Mouse (Mus musculus) ES-Bruce4 (cell line): ENCODE measurements around the gene Prepl. TPM values are rescaled to one million over a fixed set of nuclear protein-coding genes. Genes with fewer than 3 reads are reported as not detected.

Experiments used
- H3K27ac ChIP-seq: 2 replicates; pipeline ENCODE4 v1.5.1; 2012; ENCODE audit warnings: low read length, inconsistent platforms; ENCODE audit not compliant: insufficient read depth
- H3K27me3 ChIP-seq: 2 replicates; pipeline ENCODE4 v1.6.1; 2012; ENCODE audit warnings: mild to moderate bottlenecking, low read length, inconsistent platforms; ENCODE audit not compliant: control insufficient read depth, poor library complexity, insufficient read depth, severe bottlenecking
- H3K36me3 ChIP-seq: 2 replicates; pipeline ENCODE4 v1.6.1; 2012; ENCODE audit warnings: inconsistent platforms, mild to moderate bottlenecking, low read length, moderate library complexity; ENCODE audit not compliant: control insufficient read depth, poor library complexity, insufficient read depth, severe bottlenecking
- H3K4me1 ChIP-seq: one replicate; pipeline ENCODE4 v1.8.1; 2011; ENCODE audit warnings: low read length; ENCODE audit not compliant: control insufficient read depth, insufficient read depth
- H3K4me3 ChIP-seq: 2 replicates; pipeline ENCODE4 v1.5.1; 2011; ENCODE audit warnings: low read depth, mild to moderate bottlenecking, low read length
- H3K9ac ChIP-seq: 2 replicates; pipeline ENCODE4 v1.6.1; 2012; ENCODE audit warnings: low read depth, mild to moderate bottlenecking, inconsistent platforms; ENCODE audit not compliant: poor library complexity, severe bottlenecking
- H3K9me3 ChIP-seq: replicated peaks from 2 replicates; pipeline ENCODE4 v1.6.1; 2012; ENCODE audit warnings: mild to moderate bottlenecking, low read length, inconsistent platforms; ENCODE audit not compliant: control insufficient read depth, poor library complexity, insufficient read depth, severe bottlenecking
- CTCF ChIP-seq: IDR thresholded peaks from one replicate; pipeline ENCODE4 v1.8.1; 2011; ENCODE audit warnings: low read depth, low read length
- EP300 ChIP-seq: IDR thresholded peaks from 2 replicates; pipeline ENCODE4 v1.6.1; 2011; ENCODE audit warnings: low read depth, low read length; ENCODE audit not compliant: insufficient read depth
- POLR2A ChIP-seq: IDR thresholded peaks from one replicate; pipeline ENCODE4 v1.8.1; 2011; ENCODE audit warnings: low read length; ENCODE audit not compliant: insufficient read depth
- polyA plus RNA-seq: library from polyadenylated mRNA; stranded (reverse); fragments of >200 nt; gene quantifications from 2 replicates; pipeline ENCODE4 v1.2.4, GENCODE M21; 2011; ENCODE audit warnings: low read depth; ENCODE audit not compliant: missing spikeins, insufficient read depth, insufficient read length

The Prepl gene
- polyA plus RNA-seq, 1 experiment, result 32.4 TPM

DNA sequence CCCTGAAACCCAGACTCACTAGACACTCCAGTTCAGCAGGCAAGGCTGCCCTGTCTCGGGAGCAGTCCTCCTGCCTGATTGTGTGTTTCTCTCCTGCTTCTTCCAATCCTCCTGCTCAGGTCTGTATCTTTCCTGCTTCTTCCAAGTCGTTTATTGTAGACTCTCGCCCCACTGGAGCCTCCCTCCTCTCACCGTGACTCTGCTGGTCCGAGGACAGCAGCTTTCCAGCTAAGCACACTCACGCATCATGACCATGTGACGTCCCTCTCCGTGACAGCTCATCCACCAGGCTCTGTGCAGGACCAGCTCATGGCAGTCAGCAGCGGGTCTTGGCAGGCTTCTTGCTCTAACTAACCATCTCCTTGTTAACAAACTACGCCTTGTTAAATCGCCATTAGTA lies 56.0 kb downstream of the Prepl start:
- no peaks in the 10 kb centered on the region for H3K36me3 ChIP-seq
- no peak for TF ChIP-seq EP300
- no peak for TF ChIP-seq CTCF
- TF ChIP-seq POLR2A, result no peak
- no peak overlapping the region for H3K27ac ChIP-seq
- H3K4me1 ChIP-seq, result no peaks in the 10 kb centered on the region
- H3K9me3 ChIP-seq, result no peaks in the 10 kb centered on the region
- H3K4me3 ChIP-seq, result no peak overlapping the region
- no peak overlapping the region for H3K9ac ChIP-seq
- H3K27me3 ChIP-seq, result no peaks in the 10 kb centered on the region

DNA sequence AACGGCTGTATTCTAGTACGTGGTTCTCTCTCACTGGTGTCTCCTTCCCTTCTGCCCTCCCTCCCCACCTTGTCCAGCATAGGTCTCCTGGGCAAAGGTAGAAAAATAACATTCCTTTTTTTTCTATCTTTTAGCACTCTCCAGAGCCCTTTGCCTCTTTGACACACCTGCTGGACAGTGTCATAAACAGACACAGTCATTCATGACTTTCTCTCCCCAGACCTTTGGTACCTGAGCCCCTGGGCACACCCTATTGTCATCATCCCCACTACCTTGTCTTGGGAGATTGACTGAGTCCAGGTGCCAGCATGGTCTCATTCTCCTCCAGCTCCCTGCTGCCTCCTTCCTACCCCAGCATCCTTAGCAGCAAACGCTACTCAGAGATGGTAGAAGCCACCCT lies 57.0 kb downstream of the Prepl start:
- H3K4me1 ChIP-seq, result no peaks in the 10 kb centered on the region
- H3K27ac ChIP-seq, result no peak overlapping the region
- H3K4me3 ChIP-seq, result no peak overlapping the region
- H3K36me3 ChIP-seq, result no peaks in the 10 kb centered on the region
- H3K9me3 ChIP-seq, result no peaks in the 10 kb centered on the region
- no peaks in the 10 kb centered on the region for H3K27me3 ChIP-seq
- no peak for TF ChIP-seq CTCF
- TF ChIP-seq EP300, result no peak
- no peak for TF ChIP-seq POLR2A
- no peak overlapping the region for H3K9ac ChIP-seq

DNA sequence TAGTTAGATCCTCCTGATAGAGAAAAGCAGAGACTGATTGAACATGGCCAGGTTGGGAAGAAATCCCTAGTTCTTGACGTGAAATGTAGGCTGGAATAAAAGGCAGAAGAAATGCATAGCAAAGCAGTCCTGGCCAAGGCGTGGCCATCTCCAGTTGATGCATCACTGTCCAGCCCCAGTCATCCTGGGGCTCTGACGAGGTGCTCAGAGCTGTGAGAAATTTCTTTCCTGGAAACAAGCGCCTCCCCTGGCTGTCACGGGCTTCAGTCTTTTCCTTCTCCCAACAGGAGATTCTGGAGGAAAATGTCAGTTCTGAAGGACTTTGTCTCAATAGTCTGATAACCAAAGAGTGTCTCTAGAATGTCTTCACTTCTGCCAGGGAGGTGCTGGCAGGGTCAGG lies 59.4 kb downstream of the Prepl start:
- TF ChIP-seq CTCF (no peak), EP300 (no peak), POLR2A (no peak)
- no peak overlapping the region for H3K9ac ChIP-seq
- no peak overlapping the region for H3K27ac ChIP-seq
- H3K4me3 ChIP-seq, result no peak overlapping the region
- no peaks in the 10 kb centered on the region for H3K36me3 ChIP-seq
- H3K9me3 ChIP-seq, result no peaks in the 10 kb centered on the region
- no peaks in the 10 kb centered on the region for H3K27me3 ChIP-seq
- H3K4me1 ChIP-seq, result no peaks in the 10 kb centered on the region

DNA sequence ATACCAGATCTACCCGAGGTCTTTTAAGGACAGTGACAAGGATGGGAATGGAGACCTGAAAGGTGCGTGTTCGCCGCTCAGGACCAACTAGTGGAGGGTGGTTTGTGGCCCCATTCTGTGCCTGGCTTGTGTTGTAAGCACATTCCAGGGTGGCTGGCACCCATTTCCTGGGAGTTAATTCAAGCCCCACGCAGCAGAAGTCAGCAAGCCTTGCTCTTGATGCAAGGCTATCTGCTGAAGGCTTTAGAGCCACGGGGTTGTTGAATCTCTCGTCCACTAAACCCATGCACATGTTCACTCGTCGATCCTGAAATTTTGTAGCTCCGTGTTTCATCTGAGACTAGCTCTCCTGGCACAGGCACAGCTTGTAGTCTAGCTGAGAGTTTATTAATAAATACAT lies 61.2 kb downstream of the Prepl start:
- H3K4me1 ChIP-seq, result no peaks in the 10 kb centered on the region
- no peak overlapping the region for H3K9ac ChIP-seq
- TF ChIP-seq CTCF (no peak), EP300 (no peak), POLR2A (no peak)
- H3K27me3 ChIP-seq, result no peaks in the 10 kb centered on the region
- no peaks in the 10 kb centered on the region for H3K9me3 ChIP-seq
- no peaks in the 10 kb centered on the region for H3K36me3 ChIP-seq
- H3K4me3 ChIP-seq, result no peak overlapping the region
- no peak overlapping the region for H3K27ac ChIP-seq

DNA sequence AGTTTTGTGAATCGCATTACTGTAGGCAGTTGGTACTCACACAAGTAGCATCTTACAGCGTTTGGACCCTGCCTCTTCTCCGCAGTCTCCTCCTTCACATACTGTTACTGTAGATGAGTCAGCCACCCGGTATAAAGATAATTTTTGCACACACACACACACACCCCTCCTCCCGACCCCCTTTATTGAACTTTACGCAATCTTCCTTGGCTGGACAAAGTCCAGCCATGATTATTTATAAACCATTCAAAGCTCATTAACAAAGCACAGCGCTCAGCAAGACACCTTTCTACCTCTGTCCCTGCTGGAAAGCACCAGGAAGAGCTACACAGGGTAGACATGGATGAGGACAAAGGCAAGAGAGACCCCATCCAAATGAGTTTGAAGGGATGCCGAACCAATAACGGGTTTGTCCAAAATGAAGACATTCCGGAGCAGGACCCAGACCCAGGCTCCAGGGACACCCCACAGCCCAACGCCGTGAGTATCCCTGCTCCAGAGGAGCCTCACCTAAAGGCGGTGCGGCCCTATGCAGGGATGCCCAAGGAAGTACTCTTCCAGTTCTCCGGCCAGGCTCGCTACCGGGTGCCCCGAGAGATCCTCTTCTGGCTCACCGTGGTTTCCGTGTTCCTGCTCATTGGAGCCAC lies 61.8 kb downstream of the Prepl start, which contains the start of gene Slc3a1:
Slc3a1 (plus strand) TSS at position 284 of the 647 bp plus-strand sequence.
- no peaks in the 10 kb centered on the region for H3K4me1 ChIP-seq
- no peaks in the 10 kb centered on the region for H3K9me3 ChIP-seq
- TF ChIP-seq EP300, result no peak
- no peak for TF ChIP-seq CTCF
- no peak for TF ChIP-seq POLR2A
- H3K27me3 ChIP-seq, result no peaks in the 10 kb centered on the region
- H3K4me3 ChIP-seq, result no peak within 1 kb of the TSS
- no peaks in the 10 kb centered on the region for H3K36me3 ChIP-seq
- no peak within 1 kb of the TSS for H3K27ac ChIP-seq
- no peak within 1 kb of the TSS for H3K9ac ChIP-seq

DNA sequence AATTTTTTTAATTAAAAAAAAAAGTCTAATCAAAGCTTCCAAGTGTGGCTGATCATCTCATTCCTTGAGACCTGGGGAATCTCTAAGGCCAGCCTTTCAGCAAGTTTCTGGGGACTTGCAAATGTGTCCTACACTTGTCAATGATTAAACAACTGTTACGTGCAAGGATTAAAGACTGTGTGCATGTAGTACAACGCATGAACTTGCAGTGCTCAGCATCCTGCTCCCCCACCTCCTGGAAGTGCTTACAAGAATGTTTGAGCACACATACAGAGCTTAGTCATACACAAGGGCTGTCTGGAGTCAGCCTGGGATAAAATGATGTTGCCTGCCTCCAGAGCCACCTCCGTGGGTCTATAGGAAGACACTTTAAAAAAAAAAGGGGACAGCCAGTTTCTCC lies 62.8 kb downstream of the Prepl start:
- Histone ChIP-seq H3K27me3 (no peaks in the 10 kb centered on the region), H3K4me3 (no peak overlapping the region), H3K27ac (no peak overlapping the region), H3K36me3 (no peaks in the 10 kb centered on the region), H3K9me3 (no peaks in the 10 kb centered on the region), H3K9ac (no peak overlapping the region), H3K4me1 (no peaks in the 10 kb centered on the region)
- TF ChIP-seq EP300, result no peak
- TF ChIP-seq CTCF, result no peak
- no peak for TF ChIP-seq POLR2A
